Comparison of ENCODE assay signal across 8 mouse cellular contexts in genomic region chr2:117249255-117250000, GRCm38 (mm10). TPM values are rescaled to one million over a fixed set of nuclear protein-coding genes. Genes with fewer than 3 reads are reported as not detected.
DNase-seq lines count a peak whose midpoint lies in the region; ATAC-seq and TF ChIP-seq lines count a peak whose summit lies in the region.

TSS of gene Fam98b (plus strand) at chr2:117249739.

- H3K79me2 ChIP-seq in C2C12 (ENCODE audit: control insufficient read depth, insufficient read depth): peaks cover 50% of the 10 kb centered on the region
- peaks cover 5% of the 10 kb centered on the region; the same call in 1 of the 2 replicates for H3K79me2 ChIP-seq in liver, adult 2 months (ENCODE audit: control insufficient read depth, insufficient read depth, low read length)
- H3K79me2 ChIP-seq in myocyte (ENCODE audit: control insufficient read depth, insufficient read depth): peaks cover 45% of the 10 kb centered on the region

- peak within 1 kb of the TSS; percentile 96 for H3K9ac ChIP-seq in heart, embryonic 11.5 days (ENCODE audit: low read depth, low read length)
- peak within 1 kb of the TSS; percentile 90 for H3K9ac ChIP-seq in kidney, embryonic 16.5 days (replicated peaks; ENCODE audit: low read length)
- peak within 1 kb of the TSS; percentile 91 for H3K9ac ChIP-seq in liver, adult 2 months (ENCODE audit: low read depth, low read length)

- H3K27me3 ChIP-seq in C2C12 (ENCODE audit: control insufficient read depth, insufficient read depth, insufficient read length): peaks cover 3% of the 10 kb centered on the region
- H3K27me3 ChIP-seq in erythroblast, embryonic 14.5 days (ENCODE audit: control insufficient read depth): no peaks in the 10 kb centered on the region; the same call in 1 of the 2 replicates
- H3K27me3 ChIP-seq in heart, embryonic 11.5 days (ENCODE audit: control insufficient read depth, insufficient read depth, low read length): no peaks in the 10 kb centered on the region
- H3K27me3 ChIP-seq in kidney, embryonic 16.5 days (ENCODE audit: insufficient read depth, low read length): no peaks in the 10 kb centered on the region
- no peaks in the 10 kb centered on the region for H3K27me3 ChIP-seq in liver, adult 2 months (ENCODE audit: control insufficient read depth, insufficient read depth, low read length)
- H3K27me3 ChIP-seq in myocyte (ENCODE audit: control insufficient read depth, insufficient read depth, insufficient read length): peaks cover 9% of the 10 kb centered on the region
- H3K27me3 ChIP-seq in splenic B cell, adult 2 months (ENCODE audit: control insufficient read depth, insufficient read depth, low read length, poor library complexity, severe bottlenecking): no peaks in the 10 kb centered on the region

- peak; percentile 10 for TF ChIP-seq CTCF in C2C12 (IDR thresholded peaks at IDR 0.05; ENCODE audit: control insufficient read depth, insufficient read depth, insufficient read length)
- peak; percentile 65; the same call in 1 of the 2 replicates for TF ChIP-seq CTCF in brain, embryonic 14.5 days (IDR thresholded peaks at IDR 0.05; ENCODE audit: borderline replicate concordance, extremely low read depth, insufficient read depth, insufficient read length)
- TF ChIP-seq CTCF in liver, adult 2 months (IDR thresholded peaks at IDR 0.05; ENCODE audit: low read depth, low read length): peak; percentile 39; the same call in 1 of the 2 replicates

- H3K9me3 ChIP-seq in erythroblast, embryonic 14.5 days (ENCODE audit: control insufficient read depth, low read length): no peaks in the 10 kb centered on the region
- no peaks in the 10 kb centered on the region for H3K9me3 ChIP-seq in heart, embryonic 11.5 days (replicated peaks; ENCODE audit: control insufficient read depth, low read length)
- H3K9me3 ChIP-seq in kidney, embryonic 16.5 days (ENCODE audit: low read length): no peaks in the 10 kb centered on the region

- H3K4me3 ChIP-seq in C2C12 (ENCODE audit: insufficient read depth, poor library complexity, severe bottlenecking) (peak within 1 kb of the TSS; percentile 79), myocyte (peak within 1 kb of the TSS; percentile 43)
- H3K4me3 ChIP-seq in erythroblast, embryonic 14.5 days (replicated peaks): peak within 1 kb of the TSS; percentile 90
- peak within 1 kb of the TSS; percentile 94 for H3K4me3 ChIP-seq in heart, embryonic 11.5 days (ENCODE audit: low read depth, low read length)
- peak within 1 kb of the TSS; percentile 96 for H3K4me3 ChIP-seq in kidney, embryonic 16.5 days (ENCODE audit: low read length)
- peak within 1 kb of the TSS; percentile 95 for H3K4me3 ChIP-seq in liver, adult 2 months (ENCODE audit: insufficient read depth, low read depth, low read length)

- peak; percentile 81 for ATAC-seq in heart, embryonic 11.5 days (replicated peaks; ENCODE audit: insufficient number of reproducible peaks, low FRiP score, low TSS enrichment)
- peak; percentile 96 for ATAC-seq in kidney, embryonic 16.5 days (ENCODE audit: low FRiP score, low TSS enrichment)

- H3ac ChIP-seq in C2C12 (ENCODE audit: control insufficient read depth, insufficient read length, low read depth) (peak within 1 kb of the TSS; percentile 100), myocyte (ENCODE audit: control insufficient read depth, insufficient read length) (peak within 1 kb of the TSS; percentile 67)

- DNase-seq in brain, embryonic 14.5 days (ENCODE audit: low read depth): peak; percentile 97
- DNase-seq in liver, adult 2 months (ENCODE audit: extremely low read depth, low read depth, low spot score): peak; percentile 81
- DNase-seq in splenic B cell, adult 2 months (ENCODE audit: low read depth, low spot score): peak; percentile 90

- H3K4me2 ChIP-seq in heart, embryonic 11.5 days: peak within 1 kb of the TSS; percentile 84
- peak within 1 kb of the TSS; percentile 92 for H3K4me2 ChIP-seq in kidney, embryonic 16.5 days (replicated peaks; ENCODE audit: low read depth, low read length)
- H3K4me2 ChIP-seq in myocyte (ENCODE audit: low read depth): peak within 1 kb of the TSS; percentile 80

- peak within 1 kb of the TSS; percentile 31 for H3K27ac ChIP-seq in heart, embryonic 11.5 days (ENCODE audit: low read depth, low read length)
- peak within 1 kb of the TSS; percentile 90 for H3K27ac ChIP-seq in kidney, embryonic 16.5 days (ENCODE audit: low read length)
- H3K27ac ChIP-seq in liver, adult 2 months (replicated peaks; ENCODE audit: insufficient read depth, low read depth, low read length): peak within 1 kb of the TSS; percentile 75

- H3K36me3 ChIP-seq in C2C12 (ENCODE audit: control insufficient read depth, insufficient read depth) (no peaks in the 10 kb centered on the region), myocyte (ENCODE audit: control insufficient read depth, insufficient read depth) (no peaks in the 10 kb centered on the region)
- H3K36me3 ChIP-seq in erythroblast, embryonic 14.5 days (ENCODE audit: control insufficient read depth): no peaks in the 10 kb centered on the region; the same call in 1 of the 2 replicates
- no peaks in the 10 kb centered on the region for H3K36me3 ChIP-seq in heart, embryonic 11.5 days (ENCODE audit: control insufficient read depth, insufficient read depth, low read length)
- no peaks in the 10 kb centered on the region for H3K36me3 ChIP-seq in kidney, embryonic 16.5 days (ENCODE audit: insufficient read depth, low read length)
- H3K36me3 ChIP-seq in liver, adult 2 months (ENCODE audit: control insufficient read depth, insufficient read depth, low read length): no peaks in the 10 kb centered on the region
- H3K36me3 ChIP-seq in splenic B cell, adult 2 months (ENCODE audit: control insufficient read depth, insufficient read depth, low read length, poor library complexity, severe bottlenecking): no peaks in the 10 kb centered on the region; the same call in 1 of the 2 replicates

- WGBS in heart, embryonic 11.5 days (ENCODE audit: insufficient replicate concordance): under 1% methylated on average over 33 of the region's 33 CpGs
- WGBS in kidney, embryonic 16.5 days: under 1% methylated on average over 33 of the region's 33 CpGs
- WGBS in liver, adult 2 months: 1% methylated on average over 33 of the region's 33 CpGs

- peaks cover 42% of the 10 kb centered on the region for H3K79me3 ChIP-seq in C2C12 (ENCODE audit: low read depth)

- H3K4me1 ChIP-seq in erythroblast, embryonic 14.5 days (ENCODE audit: control insufficient read depth): peaks cover 20% of the 10 kb centered on the region
- peaks cover 6% of the 10 kb centered on the region; the same call in 1 of the 2 replicates for H3K4me1 ChIP-seq in heart, embryonic 11.5 days (ENCODE audit: control insufficient read depth, insufficient read depth, low read length)
- peaks cover 7% of the 10 kb centered on the region; the same call in 1 of the 2 replicates for H3K4me1 ChIP-seq in kidney, embryonic 16.5 days (ENCODE audit: insufficient read depth, low read length)
- no peaks in the 10 kb centered on the region for H3K4me1 ChIP-seq in liver, adult 2 months (ENCODE audit: control insufficient read depth, insufficient read depth, low read length)

- peak; percentile 59; the same call in 1 of the 2 replicates for TF ChIP-seq POLR2A in brain, embryonic 14.5 days (IDR thresholded peaks at IDR 0.05; ENCODE audit: borderline replicate concordance, extremely low read depth, insufficient read depth, insufficient read length, poor library complexity, severe bottlenecking)
- no peak for TF ChIP-seq POLR2A in liver, adult 2 months (IDR thresholded peaks at IDR 0.05; ENCODE audit: extremely low read depth, insufficient read depth, low read length)
- peak; percentile 36 for TF ChIP-seq POLR2A in myocyte (IDR thresholded peaks at IDR 0.05; ENCODE audit: insufficient read length, low read depth)

TF ChIP-seq in C2C12, 6 proteins besides CTCF, POLR2A, EP300 and RAD21:
- TF ChIP-seq MAX (IDR thresholded peaks at IDR 0.05) (peak; percentile 37), MYOD1 (IDR thresholded peaks at IDR 0.05; ENCODE audit: control insufficient read depth, insufficient read length, low read depth) (no peak)

TF ChIP-seq in myocyte, 11 proteins besides CTCF, POLR2A, EP300 and RAD21:
- TF ChIP-seq E2F4 (IDR thresholded peaks at IDR 0.05; ENCODE audit: insufficient read depth) (no peak), POLR2AphosphoS2 (IDR thresholded peaks at IDR 0.05; ENCODE audit: insufficient read length, low read depth) (peak; percentile 58)

RNA-seq across cellular contexts. Expression of gene Fam98b, which starts in this region (rescaled TPM):
- 36.4 TPM for polyA plus RNA-seq in C2C12 (2012; fragmentation: generic; extraction: Trizol)
- polyA plus RNA-seq in brain, embryonic 14.5 days (2012; rRNA removed): 36.8 and 47.0 TPM in 2 replicates
- polyA plus RNA-seq in erythroblast, embryonic 14.5 days (2012): 0.20 and 0.21 TPM in 2 replicates
- polyA plus RNA-seq in heart, embryonic 11.5 days (2014; fragmentation: Nextera tagmentation; extraction: Ambion mirVana): 5.1 and 6.5 TPM in 2 replicates
- 7.5 and 9.2 TPM in 2 replicates for polyA plus RNA-seq in kidney, embryonic 16.5 days (2015; fragmentation: Nextera tagmentation; extraction: Ambion mirVana)
- total RNA-seq in liver, adult 2 months (2014; rRNA removed): 4.4 TPM in 2 replicates
- 2.5 and 3.0 TPM in 2 replicates for polyA plus RNA-seq in liver, adult 2 months (2012; rRNA removed)
- 26.8 TPM for polyA plus RNA-seq in myocyte (2012; fragmentation: generic; extraction: Trizol)

Comparison
In these comparisons a context has a peak if more than half of its experiments do, and no peak if none do; other contexts are left out.
1. Peak in every context shown above with its lines: DNase-seq, ATAC-seq, H3K4me3 ChIP-seq and H3K27ac ChIP-seq.
2. H3K4me3 ChIP-seq: peak in every context shown above with its lines; median percentile 96 in kidney, embryonic 16.5 days; 95 in liver, adult 2 months; 94 in heart, embryonic 11.5 days; 90 in erythroblast, embryonic 14.5 days; 79 in C2C12; 43 in myocyte.
3. CTCF ChIP-seq: peak in every context shown above with its lines; median percentile 65 in brain, embryonic 14.5 days; 39 in liver, adult 2 months; 10 in C2C12.
4. H3K27ac ChIP-seq: peak in every context shown above with its lines; median percentile 90 in kidney, embryonic 16.5 days; 75 in liver, adult 2 months; 31 in heart, embryonic 11.5 days.